Mouse (Mus musculus) adipocyte (in vitro differentiated cells): ENCODE results near the gene Ofcc1.
A peak's percentile ranks its signal among the peaks of the same experiment; 100 is the strongest.

ENCODE experiments used
- DNase-seq: peaks from one replicate; pipeline ENCODE4 v3.0.0-alpha.2; 2016; ENCODE audit warnings: low spot score

Gene Ofcc1

GRCm38 (mm10) chr13:39997901-39998300 is 363.3 kb downstream of the Ofcc1 start:
- DNase-seq, result no peak

- no peak for DNase-seq
Observed at GRCm38 (mm10) chr13:39979294-39980061, 381.8 kb downstream of the Ofcc1 start.

GRCm38 (mm10) chr13:39968349-39969016 is 392.8 kb downstream of the Ofcc1 start:
- DNase-seq, result no peak

- peak; percentile 5 for DNase-seq
Observed at GRCm38 (mm10) chr13:39957226-39957625, 404.0 kb downstream of the Ofcc1 start.

- no peak for DNase-seq
Observed at GRCm38 (mm10) chr13:39956017-39956416, 405.2 kb downstream of the Ofcc1 start.
